Mouse (Mus musculus): Measurements from ENCODE around the gene Col6a6.
A peak's percentile ranks its signal among the peaks of the same experiment; 100 is the strongest.

Gene Col6a6

GRCm38 (mm10) chr9:105735195-105735594 lies 92.8 kb downstream of the Col6a6 start:
- DNase-seq (ENCODE audit: low read depth), result no peak

- DNase-seq (ENCODE audit: low read depth), result no peak
Measured at GRCm38 (mm10) chr9:105734651-105735050, 93.3 kb downstream of the Col6a6 start.

GRCm38 (mm10) chr9:105731976-105732375 lies 96.0 kb downstream of the Col6a6 start:
- no peak for DNase-seq (ENCODE audit: low read depth)

DNA sequence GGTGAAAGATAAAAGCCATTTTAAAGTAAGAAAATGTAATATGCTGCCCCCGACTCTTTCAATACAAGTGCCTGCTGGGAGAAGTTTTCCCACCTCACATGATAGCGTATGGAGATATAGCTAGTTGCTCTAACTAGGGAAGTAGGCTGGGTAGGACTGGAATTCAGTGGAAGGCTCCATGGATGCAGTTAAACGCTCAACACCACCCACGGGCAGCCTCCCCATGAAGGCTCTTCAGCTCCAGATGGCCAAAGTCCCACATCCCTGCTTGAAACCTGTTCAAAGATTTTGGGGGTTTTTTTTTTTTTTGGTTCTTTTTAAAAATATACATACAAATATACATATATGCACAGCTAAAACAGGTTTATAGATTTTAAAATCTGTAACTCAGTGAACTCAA lies 107.5 kb downstream of the Col6a6 start:
- no peak for DNase-seq (ENCODE audit: low read depth)

GRCm38 (mm10) chr9:105719851-105720395 lies 108.0 kb downstream of the Col6a6 start:
- no peak for DNase-seq (ENCODE audit: low read depth)

- no peak for DNase-seq (ENCODE audit: low read depth)
Measured at GRCm38 (mm10) chr9:105719367-105719766, 108.6 kb downstream of the Col6a6 start.

DNA sequence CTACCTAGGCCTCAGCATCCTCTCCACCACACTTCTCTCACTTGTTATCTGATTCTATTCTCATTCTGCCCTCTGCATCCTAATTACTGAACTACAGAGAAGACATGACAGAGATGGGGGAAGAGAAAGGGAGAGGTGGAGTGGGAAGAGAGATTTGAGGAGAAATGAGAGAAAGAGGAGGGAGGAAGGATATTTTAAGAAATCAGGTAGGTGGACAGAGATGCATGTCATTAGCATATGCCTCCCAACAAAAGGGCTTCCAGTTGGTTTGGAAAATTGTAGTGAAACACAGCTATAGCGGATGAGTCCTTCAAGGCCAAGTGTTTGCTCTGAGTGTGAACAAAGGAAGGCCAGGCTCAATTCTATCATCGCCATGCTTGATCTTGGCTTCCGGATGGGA lies 115.9 kb downstream of the Col6a6 start:
- DNase-seq (ENCODE audit: low read depth), result no peak

- no peak for DNase-seq (ENCODE audit: low read depth)
Measured at GRCm38 (mm10) chr9:105705011-105705410, 122.9 kb downstream of the Col6a6 start.

DNA sequence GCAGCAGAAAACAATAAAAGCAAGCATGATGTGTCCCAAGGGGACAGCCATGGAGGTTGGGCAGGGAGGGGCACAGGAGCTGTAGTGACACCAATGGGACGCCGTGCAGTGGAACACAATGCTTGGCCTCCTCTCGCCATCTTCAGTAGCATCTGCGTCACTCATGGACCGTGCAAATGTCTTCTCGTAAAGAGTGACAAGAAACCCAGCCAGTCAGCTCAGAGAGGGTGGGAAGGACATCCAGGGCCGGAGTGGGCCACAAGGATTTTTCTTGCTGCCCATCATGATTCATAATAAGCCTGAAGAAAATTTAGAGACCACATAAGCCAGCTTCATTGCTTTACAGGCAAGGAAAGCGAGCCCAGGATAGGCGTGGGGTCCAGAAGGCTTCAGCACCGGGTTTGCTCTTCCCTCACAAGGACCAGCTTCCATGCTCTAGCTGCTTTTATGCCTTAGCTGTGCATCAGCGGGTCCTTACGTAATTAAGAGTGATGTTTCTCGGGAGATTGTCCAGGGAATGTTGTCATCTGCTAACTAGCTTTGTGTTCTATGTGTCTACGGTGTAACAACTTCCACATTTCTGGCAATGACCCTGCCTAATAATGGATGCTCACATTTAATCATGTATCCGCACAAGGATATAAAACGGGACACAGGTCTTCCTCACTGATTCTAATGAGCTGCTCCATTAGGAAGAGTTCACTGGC lies 123.6 kb downstream of the Col6a6 start:
- no peak for DNase-seq (ENCODE audit: low read depth)

- no peak for DNase-seq (ENCODE audit: low read depth)
Measured at GRCm38 (mm10) chr9:105701966-105702365, 126.0 kb downstream of the Col6a6 start.

GRCm38 (mm10) chr9:105700702-105701101 lies 127.3 kb downstream of the Col6a6 start:
- no peak for DNase-seq (ENCODE audit: low read depth)

DNA sequence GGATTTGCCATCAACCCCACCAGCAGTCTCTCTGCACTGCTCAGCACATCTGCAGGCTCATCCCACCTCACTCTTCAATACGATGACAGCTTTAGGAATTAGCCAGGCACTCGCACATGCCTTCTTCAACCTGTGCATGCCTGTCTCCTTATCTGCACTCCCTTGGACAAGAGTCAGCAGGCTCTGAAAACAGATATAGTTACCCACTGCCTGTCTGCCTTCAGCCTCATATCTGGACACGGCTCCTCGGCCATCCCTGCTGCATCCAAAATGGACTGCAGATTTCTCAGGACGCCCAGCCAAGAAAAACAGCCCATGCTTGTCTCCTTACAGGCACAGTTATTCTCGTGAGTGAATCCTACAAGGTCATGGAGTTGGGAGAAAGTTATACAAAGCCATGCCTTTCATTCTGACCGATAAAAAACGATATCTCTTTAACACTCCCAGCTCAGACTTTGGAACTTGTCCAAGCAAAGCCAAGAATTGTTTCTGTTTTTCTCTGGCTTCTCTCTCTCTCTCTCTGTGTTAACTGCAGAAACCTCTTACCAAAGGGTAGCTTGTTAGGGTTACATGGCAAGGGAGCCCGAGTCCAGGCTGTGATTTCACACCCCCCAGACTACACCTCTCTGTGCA lies 130.1 kb downstream of the Col6a6 start:
- no peak for DNase-seq (ENCODE audit: low read depth)

DNA sequence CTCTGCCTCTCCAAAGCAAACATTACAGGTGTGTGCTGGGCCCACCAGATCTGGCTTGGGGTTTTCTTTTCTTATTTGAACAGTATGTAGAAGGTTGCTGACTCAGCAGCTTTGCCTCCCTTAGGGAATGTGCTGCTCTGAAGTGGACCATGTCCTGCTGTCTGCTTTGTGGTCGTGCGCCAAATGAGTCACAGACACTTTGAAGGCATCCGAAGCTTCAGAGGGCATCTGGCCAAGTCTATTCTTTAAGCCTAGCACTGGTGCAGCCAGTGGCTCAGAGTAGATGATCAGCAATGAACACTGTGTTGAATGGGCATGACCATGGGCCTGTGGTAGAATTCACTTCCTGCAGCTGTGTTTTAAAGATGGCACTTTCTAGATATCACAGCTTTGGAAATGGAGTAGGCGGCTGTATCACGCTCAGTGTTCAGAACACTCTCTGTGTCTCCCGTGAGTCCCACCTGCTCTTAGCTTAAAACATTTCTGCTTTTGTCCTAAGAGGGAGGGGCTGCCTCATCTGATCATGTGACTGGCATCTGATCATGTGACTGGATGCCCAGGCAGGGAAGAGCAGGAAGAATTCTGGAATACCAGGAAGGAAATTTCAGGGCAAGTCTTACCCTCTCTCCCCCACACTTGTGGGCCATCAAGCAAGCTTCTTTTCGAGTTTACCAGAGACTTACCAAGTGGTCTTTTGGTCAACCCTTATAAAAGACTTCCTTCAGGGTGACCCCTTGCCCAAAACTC lies 131.0 kb downstream of the Col6a6 start:
- DNase-seq (ENCODE audit: low read depth), result no peak

DNA sequence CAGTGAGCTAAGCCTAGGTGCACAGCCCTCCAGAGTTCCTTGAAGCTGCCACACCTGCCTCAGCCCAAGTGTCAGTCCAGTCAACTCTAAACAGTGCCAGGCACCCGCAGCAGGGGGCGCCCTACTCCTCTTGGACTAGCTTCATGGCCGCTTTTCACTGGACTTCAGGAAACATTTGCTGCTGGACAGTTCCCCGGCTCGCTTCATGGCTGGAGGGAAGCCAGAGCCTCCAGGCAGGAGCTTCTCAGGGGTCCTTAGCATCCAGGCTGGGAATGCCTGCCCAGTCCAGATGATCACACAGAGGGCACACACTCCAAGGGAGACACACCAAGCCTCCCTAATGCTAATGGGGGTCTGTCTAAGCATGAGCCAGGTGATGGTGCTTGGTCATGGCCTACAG lies 134.1 kb downstream of the Col6a6 start:
- peak; percentile 11 for DNase-seq (ENCODE audit: low read depth)

- DNase-seq (ENCODE audit: low read depth), result no peak
Measured at GRCm38 (mm10) chr9:105693056-105693455, 134.9 kb downstream of the Col6a6 start.

DNA sequence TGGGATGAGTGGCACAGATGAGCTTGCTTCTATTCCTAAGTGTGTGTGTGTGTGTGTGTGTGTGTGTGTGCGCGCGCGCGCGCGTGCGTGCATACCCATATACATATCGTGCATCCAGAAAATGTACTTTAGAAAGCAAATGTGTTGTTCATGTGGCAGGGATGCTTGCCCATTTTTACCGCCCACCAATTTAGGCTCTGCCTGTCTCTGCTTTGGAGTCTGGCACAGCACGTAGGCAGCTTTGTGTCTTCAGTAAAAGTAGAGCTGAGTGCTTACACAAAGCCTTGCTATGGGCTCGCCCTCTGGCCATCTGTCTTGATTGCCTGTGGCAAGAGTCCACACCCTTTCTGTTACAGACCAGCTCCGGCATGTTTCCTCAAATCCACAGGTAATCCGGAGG lies 135.5 kb downstream of the Col6a6 start:
- no peak for DNase-seq (ENCODE audit: low read depth)

- DNase-seq (ENCODE audit: low read depth), result peak; percentile 45
Measured at GRCm38 (mm10) chr9:105689485-105689884, 138.5 kb downstream of the Col6a6 start.

- no peak for DNase-seq (ENCODE audit: low read depth)
Measured at GRCm38 (mm10) chr9:105684549-105685165, 143.3 kb downstream of the Col6a6 start.

GRCm38 (mm10) chr9:105681386-105681785 lies 146.6 kb downstream of the Col6a6 start:
- no peak for DNase-seq (ENCODE audit: low read depth)

GRCm38 (mm10) chr9:105675941-105676340 lies 152.0 kb downstream of the Col6a6 start:
- DNase-seq (ENCODE audit: low read depth), result no peak

DNA sequence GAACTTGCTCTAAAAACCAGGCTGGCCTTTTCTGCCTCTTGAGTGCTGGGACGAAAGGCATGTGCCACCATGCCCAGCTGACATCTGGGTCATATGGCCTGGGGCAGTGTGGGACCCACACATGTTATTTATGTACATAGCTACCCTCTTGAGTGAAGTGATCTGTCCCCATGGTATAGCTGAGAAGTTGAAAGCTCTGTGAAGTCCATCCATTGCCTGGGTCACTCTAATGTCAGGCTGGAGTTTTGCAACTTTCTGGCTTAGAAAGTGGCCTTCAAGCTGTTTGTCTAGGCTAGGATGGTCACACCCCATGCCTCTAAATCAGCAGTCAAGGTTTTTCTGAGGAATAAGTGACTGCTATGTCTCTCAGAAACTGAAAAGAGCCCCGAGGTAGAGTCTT lies 155.9 kb downstream of the Col6a6 start:
- no peak for DNase-seq (ENCODE audit: low read depth)

- DNase-seq (ENCODE audit: low read depth), result no peak
Measured at GRCm38 (mm10) chr9:105670916-105671315, 157.0 kb downstream of the Col6a6 start.

Measured in naive thymus-derived CD4-positive, alpha-beta T cell, adult 2 months (primary cell).